Mouse (Mus musculus): ENCODE data around the gene Gse1. TPM values are rescaled to one million over a fixed set of nuclear protein-coding genes. Genes with fewer than 3 reads are reported as not detected.
A peak's percentile ranks its signal among the peaks of the same experiment; 100 is the strongest.

Gene Gse1
- polyA plus RNA-seq, 1 experiment from 2014 or later: 22.2 TPM

DNA sequence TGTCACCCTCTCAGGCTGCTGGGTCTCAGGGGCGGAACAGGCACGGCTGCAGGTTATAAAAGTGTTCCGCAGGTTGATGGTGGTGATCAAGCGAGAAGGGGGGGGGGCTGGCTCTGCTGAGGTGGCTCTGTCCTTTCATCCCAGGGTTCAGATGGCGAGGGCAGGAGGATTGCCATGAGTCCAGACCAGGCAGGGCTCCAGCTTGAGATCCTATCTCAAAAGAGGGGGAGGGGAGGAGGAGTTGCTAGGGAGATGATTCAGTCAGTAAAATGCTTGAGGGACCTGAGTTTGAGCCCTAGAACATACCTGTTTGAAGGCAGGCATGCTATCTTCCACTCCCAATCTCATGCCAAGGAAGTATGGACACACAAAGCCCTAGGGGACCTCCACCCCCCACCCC is 332.3 kb downstream of the Gse1 start:
- Histone ChIP-seq H3K27me3 (ENCODE audit: control insufficient read depth, insufficient read depth, low read length) (no peaks in the 10 kb centered on the region), H3K36me3 (ENCODE audit: control insufficient read depth, insufficient read depth, low read length) (no peaks in the 10 kb centered on the region), H3K4me1 (replicated peaks; ENCODE audit: control insufficient read depth, insufficient read depth, low read length) (peaks cover 93% of the 10 kb centered on the region), H3K9me3 (ENCODE audit: control insufficient read depth, low read length) (no peaks in the 10 kb centered on the region), H3K27ac (ENCODE audit: low read depth, low read length) (peak overlapping the region; percentile 78; the same call in 1 of the 2 replicates), H3K4me3 (ENCODE audit: low read depth, low read length) (no peak overlapping the region), H3K9ac (ENCODE audit: low read length) (no peak overlapping the region), H3K4me2 (ENCODE audit: low read depth, low read length, severe bottlenecking) (no peak overlapping the region)
- ATAC-seq (replicated peaks; ENCODE audit: low FRiP score): no peak
- WGBS: 77% methylated on average over 5 of the region's 5 CpGs
- DNase-seq (ENCODE audit: low spot score): no peak

DNA sequence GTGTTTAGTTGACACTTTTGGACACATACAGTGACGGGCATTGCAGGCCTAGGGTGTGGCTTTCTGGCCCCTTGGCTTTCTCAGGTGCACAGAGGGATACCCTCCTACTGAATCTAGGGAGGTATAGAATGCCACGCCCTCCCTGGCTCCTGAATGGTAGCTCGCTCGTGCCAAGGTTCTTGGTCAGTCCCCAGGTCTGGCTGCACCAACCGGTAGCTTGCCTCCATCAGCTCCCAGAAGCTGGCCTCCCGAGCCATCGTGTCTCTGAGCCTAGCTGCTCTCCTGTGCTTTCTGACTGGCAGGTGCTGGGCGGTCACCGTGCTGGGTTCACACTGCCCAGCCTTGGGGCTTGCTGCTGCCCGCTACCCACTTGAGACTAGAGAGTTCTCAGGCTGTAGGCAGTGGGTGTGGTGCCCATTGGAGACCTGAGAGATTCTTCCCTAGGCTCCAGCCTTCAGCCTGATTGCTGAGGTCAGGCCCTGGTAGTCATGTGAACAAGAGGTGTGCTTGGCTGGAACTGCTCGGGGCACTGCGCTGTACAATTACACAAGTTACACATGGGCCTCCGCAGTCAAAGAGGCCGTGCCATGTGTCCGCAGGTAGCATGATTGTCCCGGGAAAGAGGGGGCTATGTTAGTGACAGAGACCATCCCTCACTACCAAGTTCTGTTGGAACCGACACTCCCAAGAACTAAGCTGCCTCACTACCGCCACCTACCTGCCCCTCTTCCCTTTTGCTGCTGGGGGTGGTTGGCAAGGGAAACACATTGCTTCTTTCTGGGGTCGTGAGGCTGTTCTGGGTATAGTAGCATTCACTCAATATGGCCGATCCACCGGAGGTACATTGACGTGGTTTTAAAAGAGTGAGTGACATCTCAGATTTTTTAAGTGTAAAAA is 333.5 kb downstream of the Gse1 start:
- no peak overlapping the region for H3K4me2 ChIP-seq (ENCODE audit: low read depth, low read length, severe bottlenecking)
- no peaks in the 10 kb centered on the region for H3K9me3 ChIP-seq (ENCODE audit: control insufficient read depth, low read length)
- peak overlapping the region; percentile 87; the same call in 1 of the 2 replicates for H3K27ac ChIP-seq (ENCODE audit: low read depth, low read length)
- H3K36me3 ChIP-seq (ENCODE audit: control insufficient read depth, insufficient read depth, low read length): no peaks in the 10 kb centered on the region; the same call in 1 of the 2 replicates
- no peak for DNase-seq (ENCODE audit: low spot score)
- no peak for ATAC-seq (replicated peaks; ENCODE audit: low FRiP score)
- H3K9ac ChIP-seq (ENCODE audit: low read length): no peak overlapping the region; the same call in 1 of the 2 replicates
- H3K27me3 ChIP-seq (ENCODE audit: control insufficient read depth, insufficient read depth, low read length): no peaks in the 10 kb centered on the region
- whole genome bisulfite sequencing: 82% methylated on average over 22 of the region's 22 CpGs
- no peak overlapping the region for H3K4me3 ChIP-seq (ENCODE audit: low read depth, low read length)
- peaks cover 87% of the 10 kb centered on the region for H3K4me1 ChIP-seq (replicated peaks; ENCODE audit: control insufficient read depth, insufficient read depth, low read length)

DNA sequence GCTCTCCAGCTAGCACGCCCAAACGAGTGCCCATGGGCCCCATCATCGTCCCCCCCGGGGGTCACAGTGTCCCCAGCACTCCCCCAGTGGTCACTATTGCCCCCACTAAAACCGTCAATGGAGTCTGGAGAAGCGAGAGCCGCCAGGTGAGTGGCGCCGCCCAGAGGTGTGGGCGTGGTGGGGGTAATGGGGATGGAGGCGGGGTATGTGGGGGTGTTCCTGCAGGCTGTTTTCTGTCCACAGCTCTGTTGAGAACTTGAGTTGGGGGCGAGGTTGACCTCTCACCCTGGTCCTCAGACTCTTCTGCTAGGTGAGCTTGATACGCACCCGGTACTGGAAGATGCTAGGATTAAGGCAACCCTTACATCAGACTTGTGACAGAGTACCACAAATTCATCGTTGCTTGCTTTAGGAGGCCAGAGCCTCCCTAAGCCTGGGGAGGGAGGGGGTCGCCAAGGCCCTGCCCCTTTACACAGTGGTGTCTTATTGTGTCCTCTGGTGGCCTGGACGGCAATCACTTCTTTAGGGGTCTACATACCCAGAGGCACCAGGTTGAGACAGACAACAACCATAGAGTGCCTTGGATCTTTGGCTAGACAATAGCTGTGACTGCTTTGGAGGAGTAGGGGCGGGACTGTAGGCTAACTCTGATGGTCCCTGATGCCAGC is 334.6 kb downstream of the Gse1 start:
- H3K27me3 ChIP-seq (ENCODE audit: control insufficient read depth, insufficient read depth, low read length): no peaks in the 10 kb centered on the region
- peaks cover 77% of the 10 kb centered on the region for H3K4me1 ChIP-seq (replicated peaks; ENCODE audit: control insufficient read depth, insufficient read depth, low read length)
- 71% methylated on average over 18 of the region's 18 CpGs for WGBS
- DNase-seq (ENCODE audit: low spot score) (no peak), ATAC-seq (replicated peaks; ENCODE audit: low FRiP score) (peak; percentile 1; the same call in 1 of the 2 replicates)
- peaks cover 8% of the 10 kb centered on the region for H3K36me3 ChIP-seq (ENCODE audit: control insufficient read depth, insufficient read depth, low read length)
- 0 out of 2 replicates have a peak overlapping the region, but pooled peaks have one; percentile 18 for H3K4me2 ChIP-seq (ENCODE audit: low read depth, low read length, severe bottlenecking)
- no peaks in the 10 kb centered on the region for H3K9me3 ChIP-seq (ENCODE audit: control insufficient read depth, low read length)
- H3K9ac ChIP-seq (ENCODE audit: low read length): peak overlapping the region; percentile 37
- H3K4me3 ChIP-seq (ENCODE audit: low read depth, low read length): no peak overlapping the region
- H3K27ac ChIP-seq (ENCODE audit: low read depth, low read length): peak overlapping the region; percentile 87

DNA sequence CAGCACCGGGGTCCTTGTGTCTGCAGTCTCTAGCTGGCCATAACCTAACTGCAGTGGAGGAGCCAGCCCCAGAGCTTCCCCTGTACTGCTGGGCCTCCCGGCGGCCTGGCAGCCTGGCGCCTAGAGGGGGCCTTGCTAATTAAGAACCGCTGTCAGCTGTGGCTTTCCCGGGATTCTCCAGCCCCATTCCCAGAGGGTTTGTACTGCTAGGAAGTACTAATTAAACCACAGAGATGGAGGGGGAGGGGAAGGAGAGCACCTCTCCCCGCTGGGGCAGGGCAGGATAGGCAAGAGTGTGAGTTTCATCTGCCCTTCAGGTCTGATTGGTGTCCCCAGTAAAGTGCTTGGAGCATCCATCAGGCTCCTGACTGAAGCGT is 335.1 kb downstream of the Gse1 start:
- H3K4me2 ChIP-seq (ENCODE audit: low read depth, low read length, severe bottlenecking): 0 out of 2 replicates have a peak overlapping the region, but pooled peaks have one; percentile 18
- H3K4me1 ChIP-seq (replicated peaks; ENCODE audit: control insufficient read depth, insufficient read depth, low read length): peaks cover 72% of the 10 kb centered on the region
- no peaks in the 10 kb centered on the region for H3K9me3 ChIP-seq (ENCODE audit: control insufficient read depth, low read length)
- no peak overlapping the region for H3K4me3 ChIP-seq (ENCODE audit: low read depth, low read length)
- ATAC-seq (replicated peaks; ENCODE audit: low FRiP score) (peak; percentile 33), DNase-seq (ENCODE audit: low spot score) (peak; percentile 84)
- peak overlapping the region; percentile 87 for H3K27ac ChIP-seq (ENCODE audit: low read depth, low read length)
- no peaks in the 10 kb centered on the region for H3K27me3 ChIP-seq (ENCODE audit: control insufficient read depth, insufficient read depth, low read length)
- no peak overlapping the region; the same call in 1 of the 2 replicates for H3K9ac ChIP-seq (ENCODE audit: low read length)
- WGBS: 7% methylated on average over 8 of the region's 8 CpGs
- peaks cover 13% of the 10 kb centered on the region for H3K36me3 ChIP-seq (ENCODE audit: control insufficient read depth, insufficient read depth, low read length)

DNA sequence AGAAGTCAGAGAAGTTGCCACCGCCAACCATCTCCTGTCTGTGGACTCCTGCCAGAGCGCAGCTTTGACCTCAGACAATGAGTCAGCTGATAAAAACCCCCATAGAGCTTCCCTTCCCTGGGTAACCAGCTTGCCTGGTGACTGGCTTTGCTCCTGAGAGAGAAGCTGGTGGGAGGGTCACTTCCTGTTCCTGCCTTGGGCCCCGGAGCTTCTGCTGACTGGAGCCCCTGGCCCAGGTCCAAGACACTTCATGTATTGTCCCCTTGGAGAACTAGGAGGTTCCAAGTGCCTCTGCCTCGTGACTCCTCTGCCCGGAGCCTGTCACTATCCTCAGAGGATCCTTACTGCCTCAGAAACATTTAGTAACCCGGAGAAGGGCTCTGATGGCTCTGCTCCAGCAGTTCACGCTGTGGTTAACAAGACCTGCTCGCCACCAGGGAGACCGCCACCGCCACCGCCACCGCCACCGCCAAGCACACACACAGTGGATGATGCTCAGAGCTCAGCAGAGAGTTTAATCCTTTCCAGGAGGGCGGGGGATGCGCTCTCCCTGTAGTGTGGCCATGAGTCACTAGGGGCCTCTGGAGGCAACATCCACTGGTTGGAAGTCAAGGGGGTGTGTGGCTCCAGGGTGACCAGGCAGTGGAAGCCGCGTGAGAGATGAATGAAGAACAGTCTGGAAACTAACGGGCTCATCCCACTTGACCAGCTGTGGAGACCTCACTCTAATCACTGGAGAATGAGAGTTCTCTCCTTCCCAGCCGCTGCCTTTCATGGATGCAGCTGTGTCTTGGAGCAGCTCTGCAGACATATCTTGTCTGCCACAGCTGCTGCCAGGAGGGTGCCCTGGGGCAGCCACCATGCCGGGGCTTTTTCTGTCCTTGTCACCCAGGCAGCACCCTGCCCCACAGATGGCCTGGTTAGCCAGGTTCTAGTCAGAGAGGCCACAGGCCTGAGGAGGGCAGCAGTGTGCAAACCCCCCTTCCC is 335.9 kb downstream of the Gse1 start:
- ATAC-seq (replicated peaks; ENCODE audit: low FRiP score): no peak; the same call in 1 of the 2 replicates
- H3K9me3 ChIP-seq (ENCODE audit: control insufficient read depth, low read length): no peaks in the 10 kb centered on the region
- DNase-seq (ENCODE audit: low spot score): peak; percentile 77
- peak overlapping the region; percentile 87 for H3K27ac ChIP-seq (ENCODE audit: low read depth, low read length)
- WGBS: 15% methylated on average over 20 of the region's 20 CpGs
- no peaks in the 10 kb centered on the region for H3K27me3 ChIP-seq (ENCODE audit: control insufficient read depth, insufficient read depth, low read length)
- H3K9ac ChIP-seq (ENCODE audit: low read length): peak overlapping the region; percentile 27
- H3K36me3 ChIP-seq (ENCODE audit: control insufficient read depth, insufficient read depth, low read length): peaks cover 16% of the 10 kb centered on the region
- H3K4me2 ChIP-seq (ENCODE audit: low read depth, low read length, severe bottlenecking): 0 out of 2 replicates have a peak overlapping the region, but pooled peaks have one; percentile 8
- peaks cover 63% of the 10 kb centered on the region for H3K4me1 ChIP-seq (replicated peaks; ENCODE audit: control insufficient read depth, insufficient read depth, low read length)
- H3K4me3 ChIP-seq (ENCODE audit: low read depth, low read length): no peak overlapping the region

DNA sequence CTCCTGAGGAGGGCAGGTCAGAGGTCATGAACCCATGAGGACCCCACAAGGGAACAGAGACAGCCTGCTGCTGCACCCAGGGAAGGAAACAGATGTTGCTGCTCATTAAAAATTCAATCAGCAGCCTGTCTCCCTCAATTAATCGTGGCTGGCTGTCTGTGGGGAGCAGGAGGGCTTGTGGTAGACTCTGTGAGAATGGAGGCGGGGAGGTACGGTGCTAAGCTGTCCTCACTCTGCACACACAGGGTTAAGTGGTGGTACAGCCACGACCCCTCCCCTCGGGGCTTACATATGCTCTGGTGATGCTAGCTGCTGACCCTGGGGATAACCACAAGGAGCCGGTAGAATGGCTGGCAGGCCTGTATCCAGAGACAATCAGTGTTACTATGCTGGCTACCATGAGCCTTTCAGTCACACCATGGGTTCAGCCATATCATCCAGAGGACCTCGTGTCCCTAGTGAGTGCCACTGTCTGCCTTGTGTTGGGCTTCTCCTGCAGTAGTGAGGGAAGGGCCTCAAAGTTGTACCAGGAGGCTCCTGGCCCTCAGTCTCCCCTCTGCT is 337.0 kb downstream of the Gse1 start:
- DNase-seq (ENCODE audit: low spot score): no peak
- peak overlapping the region; percentile 20; the same call in 1 of the 2 replicates for H3K9ac ChIP-seq (ENCODE audit: low read length)
- no peak overlapping the region for H3K4me2 ChIP-seq (ENCODE audit: low read depth, low read length, severe bottlenecking)
- peaks cover 16% of the 10 kb centered on the region for H3K36me3 ChIP-seq (ENCODE audit: control insufficient read depth, insufficient read depth, low read length)
- 9% methylated on average over 7 of the region's 7 CpGs for WGBS
- H3K4me1 ChIP-seq (replicated peaks; ENCODE audit: control insufficient read depth, insufficient read depth, low read length): peaks cover 53% of the 10 kb centered on the region
- no peaks in the 10 kb centered on the region for H3K9me3 ChIP-seq (ENCODE audit: control insufficient read depth, low read length)
- no peaks in the 10 kb centered on the region for H3K27me3 ChIP-seq (ENCODE audit: control insufficient read depth, insufficient read depth, low read length)
- ATAC-seq (replicated peaks; ENCODE audit: low FRiP score): peak; percentile 40
- peak overlapping the region; percentile 66 for H3K27ac ChIP-seq (ENCODE audit: low read depth, low read length)
- H3K4me3 ChIP-seq (ENCODE audit: low read depth, low read length): no peak overlapping the region

DNA sequence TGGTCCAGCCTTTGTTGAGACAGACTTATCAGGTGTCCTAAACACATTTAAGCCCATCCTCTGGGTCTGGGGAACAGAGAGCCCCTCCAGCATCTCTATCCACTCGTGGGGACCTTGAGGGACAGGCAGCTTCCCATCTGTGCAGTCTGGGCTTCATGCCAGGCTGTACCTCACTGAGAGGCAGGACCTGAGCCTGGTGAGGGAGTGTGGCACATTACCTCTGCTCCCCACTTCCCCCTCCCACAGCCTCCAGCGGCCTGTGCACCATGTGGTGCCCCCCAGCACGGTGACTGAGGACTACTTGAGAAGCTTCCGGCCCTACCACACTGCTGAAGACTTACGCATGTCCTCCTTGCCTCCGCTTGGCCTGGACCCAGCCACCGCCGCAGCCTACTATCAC is 338.4 kb downstream of the Gse1 start:
- WGBS: 91% methylated on average over 8 of the region's 8 CpGs
- H3K4me3 ChIP-seq (ENCODE audit: low read depth, low read length): no peak overlapping the region
- peaks cover 16% of the 10 kb centered on the region for H3K36me3 ChIP-seq (ENCODE audit: control insufficient read depth, insufficient read depth, low read length)
- H3K27ac ChIP-seq (ENCODE audit: low read depth, low read length): no peak overlapping the region
- peaks cover 40% of the 10 kb centered on the region for H3K4me1 ChIP-seq (replicated peaks; ENCODE audit: control insufficient read depth, insufficient read depth, low read length)
- H3K27me3 ChIP-seq (ENCODE audit: control insufficient read depth, insufficient read depth, low read length): no peaks in the 10 kb centered on the region
- DNase-seq (ENCODE audit: low spot score): no peak
- H3K4me2 ChIP-seq (ENCODE audit: low read depth, low read length, severe bottlenecking): no peak overlapping the region
- no peaks in the 10 kb centered on the region for H3K9me3 ChIP-seq (ENCODE audit: control insufficient read depth, low read length)
- ATAC-seq (replicated peaks; ENCODE audit: low FRiP score): no peak
- H3K9ac ChIP-seq (ENCODE audit: low read length): no peak overlapping the region
